Mouse (Mus musculus): ENCODE results near the gene Cryzl1. TPM values are rescaled to one million over a fixed set of nuclear protein-coding genes. Genes with fewer than 3 reads are reported as not detected.

The Cryzl1 gene
- polyA plus RNA-seq (2012; rRNA removed) = 14.0 and 16.8 TPM in 2 replicates

DNA sequence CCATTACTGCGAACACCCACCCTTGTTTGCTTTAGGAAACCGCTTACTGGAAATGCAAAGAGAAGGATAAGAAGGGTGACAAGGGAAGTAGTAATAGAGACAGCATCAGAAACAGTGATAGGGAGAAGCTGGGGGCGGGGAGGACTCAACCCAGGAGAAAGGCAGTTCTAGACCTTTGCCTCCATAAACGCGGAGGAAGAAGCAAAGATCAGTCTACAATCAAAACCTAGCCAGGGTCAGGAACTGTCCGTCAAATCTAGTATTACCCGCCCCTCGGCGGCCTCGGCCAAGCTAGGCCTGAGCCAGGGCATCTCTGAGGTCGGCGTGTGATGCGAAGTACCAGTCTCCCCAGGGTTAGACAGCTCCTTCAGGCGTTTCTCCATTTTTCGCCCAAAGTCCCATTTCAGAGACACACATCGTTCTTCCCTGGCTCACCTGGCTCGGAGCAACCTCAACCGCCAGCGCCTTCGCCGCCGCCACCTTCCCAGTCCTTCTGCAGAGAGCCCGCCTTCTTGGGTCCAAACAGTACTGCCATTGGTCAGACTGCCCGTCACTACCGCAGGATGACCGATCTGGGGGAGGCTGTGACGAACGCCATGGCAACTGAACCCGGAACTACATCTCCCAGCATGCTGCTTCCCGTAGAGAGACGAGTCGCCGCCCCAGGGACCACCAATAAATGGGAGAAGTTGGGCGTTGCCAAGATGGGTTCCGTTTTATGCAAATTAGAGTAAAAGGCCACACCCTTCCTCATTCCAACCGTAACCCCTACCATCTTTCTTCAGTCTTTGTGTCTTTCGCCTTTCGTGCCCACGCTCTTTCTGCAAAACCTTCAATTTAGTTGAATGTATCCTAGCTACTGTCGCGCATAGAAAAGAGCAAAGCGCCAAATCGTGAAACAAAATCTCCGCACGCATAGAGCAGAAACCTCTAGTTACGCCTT, at the start of gene Cryzl1:
Gene Cryzl1 (minus strand): TSS at position 853 of the 943 bp plus-strand sequence.

DNA sequence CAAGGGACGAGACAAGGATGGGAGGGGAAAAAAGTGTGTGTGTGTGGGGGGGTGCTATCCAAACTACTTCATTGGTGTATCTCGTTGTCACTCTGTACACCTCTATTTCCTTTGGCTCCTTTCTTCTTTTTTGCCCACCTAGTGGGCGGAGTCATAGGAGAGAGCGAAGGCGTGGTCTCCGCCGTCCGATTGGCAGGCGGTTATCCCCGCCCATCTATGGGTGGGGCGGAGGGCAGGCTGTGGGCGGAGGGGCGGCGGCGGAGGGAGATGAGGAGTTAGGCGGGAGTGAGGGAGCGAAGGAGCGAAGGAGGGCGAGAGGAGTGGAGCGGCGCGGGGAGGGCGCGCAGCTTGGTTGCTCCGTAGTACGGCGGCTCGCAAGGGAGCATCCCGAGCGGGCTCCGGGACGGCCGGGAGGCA, 299 bp upstream of the Cryzl1 start, which contains the start of gene Itsn1:
Gene Itsn1 (plus strand): TSS at position 216 of the 417 bp plus-strand sequence.

GRCm38 (mm10) chr16:91688619-91689334, 40.0 kb downstream of the Cryzl1 start, which contains the start of gene Donson:
Gene Donson, minus strand, starts transcription at chr16:91688770.

DNA sequence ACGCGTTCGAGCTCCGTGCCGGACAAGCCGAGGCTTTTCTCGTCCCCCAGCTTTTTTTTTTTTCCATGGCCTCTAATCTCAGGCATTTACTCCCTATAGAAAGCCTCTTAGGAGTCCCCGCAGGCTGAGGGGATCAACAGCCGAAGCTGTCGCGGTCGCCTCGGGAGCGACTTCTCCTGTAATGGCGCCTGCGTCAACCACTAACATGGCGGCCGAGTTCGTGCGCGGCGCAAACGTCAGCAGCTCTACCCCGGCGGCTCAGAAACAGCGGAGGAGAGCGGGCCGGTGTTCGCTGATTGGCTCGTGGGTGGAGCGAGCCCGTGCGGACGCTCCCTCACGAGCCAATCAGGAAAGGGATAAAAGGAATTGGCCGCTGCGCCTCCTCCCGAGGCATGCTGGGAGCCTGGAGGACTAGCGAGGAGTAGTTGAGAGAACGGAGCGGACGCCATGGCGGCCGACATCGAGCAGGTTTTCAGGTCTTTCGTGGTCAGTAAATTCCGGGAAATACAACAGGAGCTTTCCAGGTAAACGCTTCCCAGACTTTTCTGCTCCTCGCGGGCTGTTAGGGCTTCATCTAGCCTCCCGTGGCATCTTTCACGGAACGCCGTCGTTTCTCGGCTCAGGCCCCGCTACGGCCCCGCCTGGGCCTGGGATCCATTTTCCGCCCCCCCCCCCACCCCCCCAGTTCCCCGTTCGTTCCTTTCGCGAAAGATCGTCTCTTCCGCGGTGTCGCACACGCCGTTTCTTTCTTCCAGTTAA, 81.1 kb downstream of the Cryzl1 start, which contains the start of gene Son:
Gene Son (plus strand): TSS at position 46 of the 759 bp plus-strand sequence.

GRCm38 (mm10) chr16:91646681-91647419, 81.9 kb downstream of the Cryzl1 start, which contains the start of gene Gart:
Gene Gart, minus strand, starts transcription at chr16:91646952.

Other genes with a start within 250 kb of the Cryzl1 start
- gene Ifnar1, start 243.7 kb downstream of the Cryzl1 start, polyA plus RNA-seq (2012; rRNA removed) = 12.2 and 14.6 TPM in 2 replicates
- 79.4 and 103 TPM in 2 replicates for gene Ifngr2, start 181.9 kb downstream of the Cryzl1 start, polyA plus RNA-seq (2012; rRNA removed)
- 36.4 and 45.7 TPM in 2 replicates for gene Tmem50b, start 131.2 kb downstream of the Cryzl1 start, polyA plus RNA-seq (2012; rRNA removed)
- gene Dnajc28, start 109.9 kb downstream of the Cryzl1 start, polyA plus RNA-seq (2012; rRNA removed) = 0.85 and 1.00 TPM in 2 replicates
- gene Gart, start 82.0 kb downstream of the Cryzl1 start, polyA plus RNA-seq (2012; rRNA removed) = 17.3 and 19.4 TPM in 2 replicates
- gene Son, start 81.5 kb downstream of the Cryzl1 start, polyA plus RNA-seq (2012; rRNA removed) = 76.9 and 82.1 TPM in 2 replicates
- gene Donson, start 40.2 kb downstream of the Cryzl1 start, polyA plus RNA-seq (2012; rRNA removed) = 7.4 and 7.9 TPM in 2 replicates
- gene Itsn1, start 306 bp upstream of the Cryzl1 start, polyA plus RNA-seq (2012; rRNA removed) = 18.1 and 23.6 TPM in 2 replicates

Data from colon, adult 2 months (tissue).